Mouse (Mus musculus) cerebellum, adult 11 months (tissue): Measurements from ENCODE around the gene Camsap1.

Experiments
- DNase-seq: peaks from one replicate; pipeline ENCODE4 v3.0.0; 2022

Gene Camsap1

DNA sequence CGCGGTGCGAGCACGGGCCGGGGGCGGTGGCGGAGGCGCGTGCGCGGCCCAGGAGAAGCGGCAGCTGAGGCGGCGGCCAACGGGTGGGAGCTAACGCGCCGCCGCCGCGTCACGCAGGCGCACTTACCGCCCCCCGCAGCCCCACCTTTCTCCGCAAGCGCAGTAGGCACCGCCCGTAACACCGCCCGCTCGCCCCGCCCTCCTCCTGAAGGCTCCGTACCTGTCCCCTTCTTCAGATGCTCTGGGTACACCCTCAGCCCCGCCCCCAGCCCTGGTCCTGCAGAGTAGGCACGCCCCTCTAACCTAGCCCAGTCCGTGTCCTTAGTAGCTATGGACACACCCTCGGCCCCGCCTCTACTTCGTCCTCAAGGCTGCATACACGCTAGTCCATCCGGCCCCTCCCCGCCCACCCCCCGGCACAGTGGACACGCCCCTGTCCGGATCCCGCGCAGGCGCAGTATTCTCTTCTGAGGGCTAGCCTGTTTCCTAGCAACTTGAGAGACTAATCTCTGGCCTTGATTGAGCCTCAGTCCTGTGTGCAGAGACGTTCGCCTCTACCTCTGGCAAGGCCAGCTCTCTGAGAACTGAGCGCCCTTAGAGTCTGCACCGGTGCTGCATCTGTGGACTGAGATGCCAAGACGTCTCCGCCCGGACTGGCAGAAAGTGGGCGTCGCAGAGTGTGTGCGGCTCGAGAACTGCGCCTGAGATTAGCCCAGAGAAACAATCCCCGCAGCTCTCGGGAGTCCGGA is at the start of gene Camsap1:
Gene Camsap1, minus strand, starts transcription at position 124 of the 749 bp plus-strand sequence.
- peak; percentile 100 for DNase-seq

DNA sequence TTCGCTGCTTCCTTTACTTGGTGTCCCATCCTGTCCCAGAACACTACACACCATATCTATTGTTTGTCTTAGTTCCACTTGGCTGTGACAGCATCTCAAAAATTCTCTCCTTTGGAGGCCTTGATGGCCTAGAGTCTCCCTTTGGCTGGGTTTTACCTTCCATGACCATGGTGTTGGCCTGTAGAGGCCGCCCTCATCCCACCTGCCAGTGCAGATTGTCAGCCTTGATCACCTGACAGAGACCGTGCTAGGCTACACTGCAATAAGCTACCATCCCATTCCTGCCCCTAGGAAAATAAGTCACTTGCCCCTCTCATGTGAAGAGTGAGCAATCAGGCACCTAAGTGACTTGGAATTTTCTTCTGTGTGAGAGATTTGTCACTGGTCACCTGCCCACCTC is 47.2 kb upstream of the Camsap1 start:
- DNase-seq = no peak

DNA sequence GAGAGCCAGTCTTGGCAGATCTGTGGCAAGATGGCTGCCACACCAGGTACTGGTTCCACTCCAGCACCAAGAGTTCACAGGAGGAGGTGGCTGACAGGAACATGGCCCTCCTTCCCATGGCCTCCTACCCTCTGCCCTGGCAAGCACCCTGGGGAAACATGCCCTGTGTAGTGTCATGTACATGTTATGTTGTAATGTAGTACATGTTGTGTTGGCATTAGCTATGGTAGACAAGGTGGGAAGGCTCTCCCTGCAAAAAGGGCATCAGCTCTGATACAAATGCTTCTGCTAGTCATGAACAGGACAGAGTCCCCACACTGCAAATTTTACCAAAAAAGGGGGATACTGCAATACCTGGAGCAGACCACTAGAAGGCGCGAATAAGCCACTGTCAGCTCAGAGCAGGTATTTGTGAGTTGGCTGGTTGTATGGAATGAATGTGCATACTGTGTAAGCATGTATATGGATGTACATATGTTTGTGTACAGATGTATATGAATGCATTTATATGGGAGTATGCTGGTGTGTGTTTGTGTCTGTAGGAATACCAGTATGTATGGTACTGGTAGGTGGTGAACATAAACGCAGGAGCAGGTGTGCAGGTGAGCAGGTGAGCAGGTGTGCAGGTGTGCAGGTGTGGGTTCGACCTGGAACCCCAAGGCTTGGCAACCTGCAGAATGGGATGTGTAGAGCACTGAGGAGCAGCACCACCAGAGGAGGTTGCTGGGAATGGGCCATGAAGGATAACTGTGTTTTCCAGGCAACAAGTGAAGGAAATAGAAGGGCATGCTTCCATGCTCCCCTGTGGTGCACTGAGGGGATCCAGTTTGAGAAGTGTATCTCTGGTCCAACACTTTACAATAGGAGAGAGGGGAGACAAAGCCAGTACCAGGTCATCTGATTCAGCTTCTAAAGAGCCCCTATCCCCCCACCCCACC is 41.3 kb upstream of the Camsap1 start:
- DNase-seq = peak; percentile 46

DNA sequence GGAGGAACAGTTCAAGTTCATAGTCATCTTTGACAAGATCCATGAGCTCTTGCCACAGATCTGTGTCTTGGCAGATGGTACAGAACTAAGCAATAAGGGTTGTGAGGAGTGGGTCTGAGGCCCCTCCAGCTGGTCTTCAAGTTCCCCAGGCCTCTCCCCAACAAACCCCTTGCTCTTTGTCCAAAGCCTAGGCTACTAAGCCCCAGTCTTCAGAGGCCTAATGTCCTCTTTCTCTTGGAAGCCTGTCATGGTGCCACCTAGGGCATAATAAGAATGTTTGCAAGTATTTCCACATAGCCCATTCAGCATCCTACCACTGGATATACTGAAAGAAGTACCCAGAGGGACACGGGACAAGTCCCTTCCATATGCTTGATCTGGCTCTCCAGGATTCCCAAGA is 39.5 kb upstream of the Camsap1 start:
- peak; percentile 22 for DNase-seq

DNA sequence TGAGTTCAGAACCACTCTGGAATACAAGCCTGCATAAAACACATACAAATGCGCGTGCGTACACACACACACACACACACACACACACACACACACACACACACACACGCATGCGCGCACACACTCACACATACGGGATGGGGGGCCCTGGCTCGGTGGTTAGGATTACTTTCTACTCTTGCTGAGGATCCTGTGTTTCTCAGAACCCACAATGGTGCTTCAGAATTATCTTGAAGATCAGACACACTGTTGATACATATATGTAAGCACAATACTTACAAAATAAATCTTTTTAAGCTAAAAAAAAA is 39.1 kb upstream of the Camsap1 start:
- DNase-seq = no peak

DNA sequence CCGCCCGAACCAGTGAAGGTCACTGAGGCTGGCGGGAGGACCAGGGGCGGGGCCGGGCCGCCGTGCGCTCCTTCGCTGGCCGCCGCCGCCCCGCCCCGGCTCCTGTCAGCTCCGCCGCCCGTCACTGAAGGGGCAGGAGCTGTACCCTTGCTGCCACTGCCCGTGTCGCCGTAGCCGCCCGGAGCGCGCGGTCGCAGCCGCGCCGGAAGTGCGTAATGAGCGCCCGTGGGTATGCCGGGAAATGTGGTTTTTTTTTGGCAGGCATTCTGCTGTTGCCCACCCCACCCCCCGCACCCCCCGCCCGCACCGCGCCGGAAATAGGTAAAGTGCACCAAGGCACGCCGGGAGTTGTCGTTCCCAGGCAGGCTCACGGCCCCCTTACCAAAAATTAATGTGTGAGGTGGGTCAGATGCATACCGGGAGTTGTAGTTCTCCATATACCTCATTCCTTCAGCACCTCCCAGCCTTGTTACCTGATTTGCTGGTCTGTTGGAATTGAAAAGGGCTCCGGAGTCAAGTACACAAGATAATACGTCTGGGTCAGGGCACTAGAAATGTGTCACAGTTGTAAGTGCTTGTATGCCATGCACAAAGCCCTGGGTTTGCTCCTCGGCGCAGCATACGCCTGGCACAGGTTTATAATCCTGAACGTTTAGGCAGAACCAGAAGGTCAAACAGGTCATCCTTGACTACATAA is 38.6 kb upstream of the Camsap1 start, which contains the start of gene Ubac1:
Gene Ubac1, minus strand, starts transcription at position 187 of the 697 bp plus-strand sequence.
- DNase-seq = peak; percentile 93

DNA sequence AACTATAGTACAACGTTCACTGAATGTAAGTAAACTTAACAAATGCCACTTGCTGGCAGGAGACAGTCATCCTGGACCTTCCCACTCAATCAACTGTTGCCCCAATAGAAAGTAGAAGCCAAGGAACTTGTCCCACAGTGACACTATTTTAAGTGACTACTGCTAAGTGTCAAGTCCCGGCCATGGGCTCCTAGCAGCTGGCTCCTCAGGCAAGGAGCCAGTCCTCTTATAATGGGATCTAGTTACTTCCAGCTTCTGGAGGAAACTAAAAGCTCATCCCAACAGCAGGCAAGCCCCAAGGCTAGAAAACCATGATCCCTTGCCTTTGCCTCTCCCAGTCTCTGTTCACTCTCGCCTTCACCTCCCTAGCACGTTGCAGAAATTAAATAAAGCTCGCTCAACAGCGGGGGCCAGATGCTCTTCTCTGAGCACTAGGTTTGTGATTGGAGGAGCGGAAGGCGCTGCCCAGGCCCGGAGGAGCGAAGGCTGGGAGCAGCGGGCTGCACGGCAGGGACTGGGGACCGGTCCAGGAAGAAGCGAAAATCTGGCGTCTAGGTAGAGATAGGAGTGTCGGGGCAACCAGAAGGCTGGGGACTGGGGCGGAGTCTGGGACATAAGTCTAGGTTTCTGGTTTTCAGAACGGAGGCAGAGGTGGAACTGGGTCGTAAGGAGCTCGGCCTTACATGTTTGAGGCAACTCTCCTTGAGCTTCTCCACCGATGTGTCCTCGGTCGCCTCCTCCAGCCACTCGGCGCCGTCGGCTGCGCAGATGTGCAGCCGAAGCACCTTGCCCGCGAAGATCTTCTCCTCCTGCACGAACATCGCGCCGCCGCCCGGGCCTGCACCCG is 37.9 kb upstream of the Camsap1 start:
- peak; percentile 86 for DNase-seq

DNA sequence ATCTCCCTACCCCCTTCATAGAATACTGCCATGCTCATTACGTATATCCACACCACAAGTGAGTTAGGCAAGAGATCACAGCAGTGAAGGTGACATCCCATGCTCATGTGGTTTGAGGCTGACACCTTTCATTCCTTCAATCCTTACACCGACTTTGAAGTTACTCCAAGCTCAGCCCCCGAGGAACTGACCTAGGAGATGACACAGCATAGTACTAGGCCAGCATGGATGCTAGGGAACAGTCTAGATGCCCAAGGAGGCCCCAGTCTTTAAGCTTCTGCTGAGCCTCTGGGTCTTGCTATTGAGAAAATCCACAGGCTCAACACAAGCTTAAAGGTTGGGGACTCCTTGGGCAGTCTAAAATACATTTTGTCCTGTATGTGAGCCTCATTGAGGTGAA is 36.8 kb upstream of the Camsap1 start:
- no peak for DNase-seq

DNA sequence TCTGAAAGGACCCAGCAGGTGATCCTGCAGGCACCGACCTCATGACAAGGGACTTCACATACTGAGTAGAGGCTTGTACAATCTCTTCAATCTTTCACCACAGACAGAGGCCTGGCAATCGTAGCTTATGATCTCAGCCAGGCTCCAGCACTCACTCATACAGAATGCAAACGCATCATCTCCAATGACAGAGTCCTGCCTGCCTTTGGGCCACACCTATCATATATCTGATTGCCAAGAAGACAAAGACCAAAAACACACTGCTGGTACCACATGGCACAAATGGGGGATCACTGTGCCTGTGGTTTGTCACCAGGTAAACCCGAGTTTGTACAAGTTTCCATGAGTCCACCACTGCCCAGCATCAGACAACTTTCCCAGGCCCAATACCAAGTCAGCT is 34.2 kb upstream of the Camsap1 start:
- DNase-seq = no peak

DNA sequence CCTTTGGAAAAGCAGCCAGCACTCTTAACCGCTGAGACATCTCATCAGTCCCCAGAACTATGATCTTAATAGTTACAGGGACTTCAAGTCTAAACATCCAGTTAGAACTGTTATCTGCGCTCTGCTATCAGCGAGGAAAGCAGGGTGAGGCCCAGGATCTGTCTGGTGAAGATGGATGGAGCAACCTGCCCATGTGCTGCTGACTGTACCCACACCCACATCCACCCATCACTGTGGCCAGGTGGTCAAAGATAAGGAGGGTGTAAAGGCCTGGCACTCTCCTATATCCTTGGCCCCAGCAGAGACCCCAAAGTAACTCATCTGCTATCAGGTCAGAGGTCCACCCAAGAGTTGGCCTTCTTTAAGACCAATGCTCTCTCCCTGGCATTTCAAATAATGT is 30.6 kb upstream of the Camsap1 start:
- no peak for DNase-seq

DNA sequence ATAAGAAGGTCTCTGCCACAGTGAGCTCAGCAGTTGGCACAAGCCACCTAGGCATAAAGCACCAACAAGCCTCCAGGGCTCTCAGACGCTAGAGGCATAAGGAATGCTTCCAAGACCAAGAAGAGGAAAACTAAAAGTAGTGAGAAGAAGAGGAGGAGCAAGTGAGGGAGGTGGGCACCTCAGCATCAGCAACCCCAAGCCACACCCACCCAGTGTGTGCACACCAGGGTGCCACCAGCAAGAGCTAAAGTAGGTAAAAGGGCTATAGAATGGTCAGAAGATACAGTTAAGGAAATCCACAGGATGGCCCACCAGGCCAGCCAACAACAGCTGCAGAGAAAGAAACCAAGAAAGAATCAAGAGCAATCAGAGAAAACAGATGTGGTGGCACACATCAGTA is 28.3 kb upstream of the Camsap1 start:
- DNase-seq = no peak

DNA sequence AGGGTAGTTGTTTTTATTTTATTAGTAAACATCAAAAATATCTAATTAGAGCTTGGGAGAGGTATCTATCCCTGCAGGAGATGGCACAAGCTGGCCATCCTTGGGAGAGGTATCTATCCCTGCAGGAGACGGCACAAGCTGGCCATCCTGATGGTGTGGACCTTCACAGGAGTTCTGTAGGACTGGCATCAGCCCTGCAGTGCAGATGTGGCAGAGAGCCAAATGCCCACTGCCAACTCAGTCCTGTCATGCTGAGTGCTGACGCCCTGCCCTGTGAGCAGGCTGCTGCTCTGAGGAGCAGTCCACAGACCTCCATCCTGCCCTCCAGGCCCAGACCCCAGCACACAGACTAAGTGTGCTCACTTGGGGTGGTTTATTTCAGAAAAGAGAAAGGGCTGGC is 18.9 kb upstream of the Camsap1 start:
- DNase-seq = peak; percentile 80

DNA sequence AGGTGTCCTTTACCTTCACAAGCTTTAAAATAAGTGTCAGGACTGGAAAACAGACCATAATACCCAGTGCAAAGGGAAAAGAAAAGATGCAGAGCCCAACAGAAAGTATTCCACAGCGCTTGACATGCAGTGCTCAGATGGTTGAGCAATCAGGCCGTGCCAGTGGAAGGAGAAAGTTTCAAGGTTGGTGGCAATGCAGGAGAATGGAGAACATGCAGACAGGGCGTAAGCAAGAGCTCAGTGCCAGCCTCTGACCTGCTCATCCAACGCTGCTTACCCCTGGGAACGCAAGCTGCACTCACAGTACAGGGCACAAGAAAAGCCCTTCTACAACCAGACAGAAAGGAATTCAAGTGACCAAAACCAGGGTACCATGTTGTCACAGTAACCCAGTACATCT is 18.1 kb upstream of the Camsap1 start:
- no peak for DNase-seq

DNA sequence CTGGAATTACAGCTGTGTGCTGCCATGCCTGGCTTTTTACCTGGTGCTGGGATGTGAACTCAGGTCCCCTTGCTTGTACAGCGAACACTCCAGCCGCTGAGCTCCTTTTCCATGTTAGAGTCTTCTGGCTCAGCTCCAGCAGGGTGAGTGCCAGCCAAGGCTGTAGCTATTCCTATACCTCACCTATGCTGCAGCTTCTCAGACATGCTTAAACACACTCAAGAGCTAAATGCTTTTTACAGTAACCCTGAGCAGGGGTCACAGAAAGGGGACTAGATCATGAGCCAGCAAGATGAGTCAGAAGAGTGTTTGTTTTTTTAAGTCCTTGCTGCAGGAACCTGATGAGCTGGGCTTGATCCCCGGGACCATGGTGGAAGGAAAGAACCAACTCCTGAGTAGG is 14.6 kb upstream of the Camsap1 start:
- no peak for DNase-seq

DNA sequence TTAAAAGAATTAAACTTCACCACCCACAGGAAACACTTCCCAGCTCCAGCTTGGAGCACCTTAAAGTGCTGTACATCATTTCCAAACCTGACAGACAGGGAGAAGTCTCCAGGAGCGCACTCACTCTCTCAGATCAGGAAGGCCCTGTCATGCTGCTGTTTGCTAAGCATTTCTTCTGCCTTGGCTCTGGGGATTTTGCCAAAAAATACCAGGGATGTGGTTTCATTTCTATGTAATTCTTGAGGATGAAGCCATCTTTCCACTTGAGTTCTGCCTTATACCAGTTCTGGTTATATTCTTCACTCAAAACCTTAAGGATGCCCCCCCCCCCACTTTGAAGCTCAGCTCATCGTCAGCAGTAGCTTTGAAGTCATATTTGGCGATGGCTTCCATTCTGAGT is 11.7 kb upstream of the Camsap1 start:
- no peak for DNase-seq

DNA sequence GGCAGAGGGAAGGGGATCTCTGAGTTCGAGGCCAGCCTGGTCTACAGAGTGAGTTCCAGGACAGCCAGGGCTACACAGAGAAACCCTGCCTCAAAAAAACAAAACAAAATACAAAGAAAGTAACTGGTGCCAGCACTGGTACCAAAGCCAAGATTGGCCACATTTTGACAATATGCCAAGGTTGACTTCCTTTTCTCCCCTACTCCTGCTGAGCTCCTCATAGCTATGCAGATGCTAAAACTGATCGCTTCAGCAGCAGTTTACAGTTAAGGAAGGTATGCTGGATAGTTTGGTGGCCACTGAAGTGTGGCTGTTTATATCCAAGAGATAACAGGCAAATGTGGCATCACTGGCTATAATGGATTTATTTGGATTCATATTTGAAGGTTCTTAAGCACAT is 9.2 kb upstream of the Camsap1 start:
- no peak for DNase-seq

DNA sequence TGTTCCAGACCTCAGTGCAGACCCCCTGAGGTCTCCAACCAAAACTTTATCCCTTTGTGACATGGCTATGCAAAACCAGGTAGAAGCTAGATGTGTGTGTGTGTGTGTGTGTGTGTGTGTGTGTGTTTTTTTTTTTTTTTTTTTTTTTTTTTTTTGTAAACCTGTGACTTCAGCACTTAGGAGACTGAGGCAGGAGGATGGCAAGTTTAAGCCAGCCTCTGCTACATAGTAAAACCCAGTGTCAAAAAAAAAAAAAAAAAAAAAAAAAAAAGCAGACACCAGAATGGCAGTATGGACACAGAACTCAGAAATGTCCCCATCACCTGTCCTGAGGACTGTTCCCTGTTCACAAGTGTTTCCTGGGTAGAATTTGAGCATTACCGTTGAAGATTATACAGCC is 6.6 kb upstream of the Camsap1 start:
- DNase-seq = no peak

DNA sequence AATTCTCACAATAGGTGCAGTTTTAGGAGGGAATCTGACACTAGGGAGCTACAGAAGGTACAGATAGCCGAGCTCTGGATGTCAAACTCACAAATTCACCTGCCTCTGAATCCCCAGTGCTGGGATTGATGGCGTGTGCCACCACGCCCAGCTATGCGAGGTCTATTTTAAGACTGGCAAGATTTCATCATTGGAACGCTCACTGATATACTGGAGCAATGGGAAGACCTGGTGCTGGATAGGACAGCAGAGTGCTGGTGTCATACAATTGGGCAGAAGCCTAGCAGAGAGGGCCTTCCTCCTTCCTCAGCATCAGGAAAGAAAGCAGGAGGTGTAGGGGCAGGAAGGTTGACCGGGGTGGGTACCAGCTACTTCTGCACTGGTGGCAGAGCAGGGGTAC is 4.7 kb upstream of the Camsap1 start:
- DNase-seq = no peak

DNA sequence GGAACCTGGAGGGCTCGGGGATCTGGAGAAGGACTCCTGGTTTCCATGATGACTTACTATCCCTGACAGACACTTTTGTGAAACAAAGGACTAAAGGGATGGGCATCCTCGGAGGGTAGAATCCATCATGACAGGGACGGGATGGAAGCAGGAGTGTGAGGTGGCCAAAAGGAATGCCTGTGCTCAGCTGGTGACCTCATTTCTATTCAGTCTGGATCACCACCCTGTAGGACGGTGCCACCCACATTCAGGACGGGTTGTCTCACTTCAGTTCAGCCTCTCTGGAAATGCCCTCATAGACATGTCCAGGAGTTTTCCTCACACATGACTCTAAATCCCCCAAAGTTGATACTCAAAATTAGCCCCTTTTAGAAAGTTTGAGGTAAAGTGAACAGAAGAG is 3.5 kb upstream of the Camsap1 start:
- DNase-seq = no peak

DNA sequence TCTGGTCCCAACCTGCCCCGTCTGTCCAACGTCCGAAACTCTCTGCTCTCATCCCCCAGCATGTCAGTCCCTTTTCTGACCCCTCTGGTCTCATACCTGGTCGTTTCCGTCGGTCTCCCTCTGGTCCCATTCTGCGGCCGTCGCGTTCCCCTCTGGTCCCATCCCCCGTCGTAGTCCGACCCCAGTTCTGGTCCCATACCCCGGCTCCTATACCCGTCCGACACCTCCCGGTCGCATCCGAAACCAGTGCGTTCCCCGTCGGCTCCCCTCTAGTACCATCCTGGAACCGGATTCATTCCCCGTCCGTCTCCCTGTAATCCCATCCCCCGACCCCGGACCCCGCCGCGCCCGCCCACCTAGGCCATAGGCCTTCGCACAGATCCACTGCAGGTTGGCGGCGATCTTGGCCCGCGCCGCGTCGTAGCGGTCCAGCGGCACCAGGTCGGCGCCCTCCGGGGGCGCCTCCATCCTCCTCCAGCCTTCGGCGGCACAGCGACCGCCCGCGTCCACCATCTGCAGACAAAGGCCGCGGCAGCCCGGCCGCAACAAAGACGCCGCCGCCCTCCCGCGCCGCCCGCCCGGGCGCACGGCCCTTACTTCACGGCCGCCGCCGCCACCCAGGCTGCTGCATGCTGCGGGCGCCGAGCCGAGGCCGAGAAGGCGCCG is 523 bp downstream of the Camsap1 start:
- no peak for DNase-seq

DNA sequence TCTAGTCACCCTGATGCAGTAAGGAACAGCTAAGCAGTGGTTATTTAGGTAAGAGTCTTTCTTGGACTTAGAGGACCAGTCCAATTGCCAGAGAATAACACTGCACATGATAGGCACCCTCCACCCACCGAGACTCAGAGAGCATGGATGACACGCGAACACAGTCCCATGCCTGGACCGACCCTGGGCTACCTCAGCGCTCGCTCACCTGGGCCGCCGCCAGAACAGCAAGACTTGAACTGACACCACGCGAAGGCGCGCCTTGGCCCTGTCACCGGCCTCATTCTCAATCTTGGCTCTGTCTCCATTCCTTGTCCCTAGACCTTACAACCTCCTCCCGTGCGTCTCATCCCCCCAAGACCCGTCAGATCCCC is 1.0 kb downstream of the Camsap1 start:
- DNase-seq = peak; percentile 70

DNA sequence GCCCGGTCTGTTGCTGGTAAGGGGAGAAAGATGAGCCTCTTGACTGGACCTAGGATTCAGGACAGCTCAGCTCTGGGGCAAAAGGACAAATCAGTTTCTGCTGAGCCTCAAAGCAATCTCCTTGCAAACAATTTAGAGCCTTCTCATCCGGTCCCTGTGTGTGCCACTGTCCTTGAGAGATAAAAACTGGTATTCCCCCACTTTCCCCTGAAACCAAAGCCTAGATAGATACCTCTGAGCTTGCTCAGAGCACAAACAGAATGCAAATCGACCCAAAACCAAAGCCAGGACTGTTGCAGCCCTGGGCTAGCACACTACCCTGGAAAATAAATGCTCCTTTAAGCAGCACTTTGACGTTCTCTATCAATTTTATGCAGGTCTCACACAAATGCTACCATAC is 4.1 kb downstream of the Camsap1 start:
- DNase-seq = no peak
